Mouse (Mus musculus): ENCODE measurements around the gene Rasal1.

The Rasal1 gene

GRCm38 (mm10) chr5:120653873-120654272, 5.3 kb downstream of the Rasal1 start:
- no peak for DNase-seq (ENCODE audit: low read depth, low spot score)

- peak; percentile 57 for DNase-seq (ENCODE audit: low read depth, low spot score)
Measured at GRCm38 (mm10) chr5:120656281-120656751, 7.7 kb downstream of the Rasal1 start.

GRCm38 (mm10) chr5:120660816-120661215, 12.2 kb downstream of the Rasal1 start:
- DNase-seq (ENCODE audit: low read depth, low spot score), result peak; percentile 69

- no peak for DNase-seq (ENCODE audit: low read depth, low spot score)
Measured at GRCm38 (mm10) chr5:120664888-120665287, 16.3 kb downstream of the Rasal1 start.

- no peak for DNase-seq (ENCODE audit: low read depth, low spot score)
Measured at GRCm38 (mm10) chr5:120668761-120669160, 20.1 kb downstream of the Rasal1 start.

- DNase-seq (ENCODE audit: low read depth, low spot score), result no peak
Measured at GRCm38 (mm10) chr5:120670132-120670531, 21.5 kb downstream of the Rasal1 start.

GRCm38 (mm10) chr5:120671865-120672264, 23.3 kb downstream of the Rasal1 start:
- no peak for DNase-seq (ENCODE audit: low read depth, low spot score)

- peak; percentile 40 for DNase-seq (ENCODE audit: low read depth, low spot score)
Measured at GRCm38 (mm10) chr5:120673626-120674025, 25.0 kb downstream of the Rasal1 start.

GRCm38 (mm10) chr5:120674229-120675145, 25.9 kb downstream of the Rasal1 start:
- no peak for DNase-seq (ENCODE audit: low read depth, low spot score)

- no peak for DNase-seq (ENCODE audit: low read depth, low spot score)
Measured at GRCm38 (mm10) chr5:120677516-120677915, 28.9 kb downstream of the Rasal1 start.

GRCm38 (mm10) chr5:120679676-120680555, 31.3 kb downstream of the Rasal1 start:
- peak; percentile 95 for DNase-seq (ENCODE audit: low read depth, low spot score)

- no peak for DNase-seq (ENCODE audit: low read depth, low spot score)
Measured at GRCm38 (mm10) chr5:120680918-120681317, 32.3 kb downstream of the Rasal1 start.

GRCm38 (mm10) chr5:120682982-120683771, 34.6 kb downstream of the Rasal1 start:
- no peak for DNase-seq (ENCODE audit: low read depth, low spot score)

GRCm38 (mm10) chr5:120685678-120686077, 37.1 kb downstream of the Rasal1 start:
- DNase-seq (ENCODE audit: low read depth, low spot score), result no peak

GRCm38 (mm10) chr5:120686749-120687483, 38.3 kb downstream of the Rasal1 start:
- DNase-seq (ENCODE audit: low read depth, low spot score), result no peak

- DNase-seq (ENCODE audit: low read depth, low spot score), result no peak
Measured at GRCm38 (mm10) chr5:120687484-120687851, 38.9 kb downstream of the Rasal1 start.

- DNase-seq (ENCODE audit: low read depth, low spot score), result no peak
Measured at GRCm38 (mm10) chr5:120687897-120688296, 39.3 kb downstream of the Rasal1 start.

- no peak for DNase-seq (ENCODE audit: low read depth, low spot score)
Measured at GRCm38 (mm10) chr5:120688434-120688833, 39.8 kb downstream of the Rasal1 start.

- no peak for DNase-seq (ENCODE audit: low read depth, low spot score)
Measured at GRCm38 (mm10) chr5:120690417-120690816, 41.8 kb downstream of the Rasal1 start.

GRCm38 (mm10) chr5:120692034-120692433, 43.4 kb downstream of the Rasal1 start:
- no peak for DNase-seq (ENCODE audit: low read depth, low spot score)

Measured in brain, embryonic 18.5 days (tissue).